Mouse (Mus musculus) layer of hippocampus, adult 2 months (tissue): ENCODE measurements around the gene Kif3b. TPM values are rescaled to one million over a fixed set of nuclear protein-coding genes. Genes with fewer than 3 reads are reported as not detected.
A peak's percentile ranks its signal among the peaks of the same experiment; 100 is the strongest.
"Not testable (repeated sequence)": the region's sequence is repeated elsewhere in the genome, so short reads cannot be mapped to it uniquely, and the experiment has no call there.

Source experiments
- DNase-seq, 2 experiments: peaks; one replicate each; pipeline ENCODE4 v3.0.0; 2022; ENCODE audit warnings: low spot score in 2 of 2
- H3K27ac ChIP-seq: fragments of 200-600 bp; 2 replicates; pipeline ENCODE4 v1.8.1; 2022
- H3K4me3 ChIP-seq: fragments of 200-600 bp; 2 replicates; pipeline ENCODE4 v1.8.1; 2022; ENCODE audit warnings: mild to moderate bottlenecking
- CTCF ChIP-seq: fragments of 200-600 bp; conservative IDR thresholded peaks from 2 replicates; pipeline ENCODE4 v1.8.1; 2022; ENCODE audit warnings: antibody characterized with exemption, mild to moderate bottlenecking, moderate library complexity
- total RNA-seq, 2 experiments: library from RNA; stranded (reverse); gene quantifications; 2 replicates each; pipeline ENCODE4 v1.2.3; 2021

The Kif3b gene
- total RNA-seq, 2 experiments from 2014 or later: 50.6 to 55.7 TPM

- H3K4me3 ChIP-seq: no peak overlapping the region
- TF ChIP-seq CTCF: no peak
- DNase-seq: no peak
- H3K27ac ChIP-seq: no peak overlapping the region
Measured at GRCm38 (mm10) chr2:153276440-153276839, 14.8 kb upstream of the Kif3b start.

- not testable (repeated sequence) for H3K27ac ChIP-seq, DNase-seq, H3K4me3 ChIP-seq
- TF ChIP-seq CTCF: peak; percentile 26
Measured at GRCm38 (mm10) chr2:153276846-153277245, 14.4 kb upstream of the Kif3b start.

GRCm38 (mm10) chr2:153278357-153278756 lies 12.9 kb upstream of the Kif3b start:
- no peak for DNase-seq
- no peak for TF ChIP-seq CTCF
- Histone ChIP-seq H3K4me3 (no peak overlapping the region), H3K27ac (no peak overlapping the region)

- TF ChIP-seq CTCF: no peak
- DNase-seq: no peak
- Histone ChIP-seq H3K4me3 (no peak overlapping the region), H3K27ac (no peak overlapping the region)
Measured at GRCm38 (mm10) chr2:153283919-153284318, 7.3 kb upstream of the Kif3b start.

DNA sequence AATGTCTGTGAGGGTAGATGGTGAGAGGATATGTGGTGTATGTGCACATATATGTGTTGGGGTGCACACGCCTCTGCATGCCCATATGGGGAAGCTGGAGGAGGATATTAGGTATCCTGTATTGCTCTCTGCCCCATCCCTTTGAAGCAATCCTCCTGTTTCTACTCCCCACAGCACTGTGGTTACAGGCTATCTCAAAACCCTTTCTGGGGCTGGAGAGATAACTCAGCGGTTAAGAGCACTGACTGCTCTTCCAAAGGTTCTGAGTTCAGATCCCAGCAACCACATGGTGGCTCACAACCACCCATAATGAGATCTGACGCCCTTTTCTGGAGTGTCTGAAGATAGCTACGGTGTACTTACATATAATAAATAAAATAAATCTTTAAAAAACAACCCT lies 4.7 kb upstream of the Kif3b start:
- DNase-seq: no peak
- Histone ChIP-seq H3K27ac (no peak overlapping the region), H3K4me3 (no peak overlapping the region)
- TF ChIP-seq CTCF: no peak

- TF ChIP-seq CTCF: no peak
- no peak for DNase-seq
- Histone ChIP-seq H3K4me3 (no peak overlapping the region), H3K27ac (no peak overlapping the region)
Measured at GRCm38 (mm10) chr2:153287835-153288234, 3.4 kb upstream of the Kif3b start.

GRCm38 (mm10) chr2:153292305-153292861 lies 1.2 kb downstream of the Kif3b start:
- DNase-seq: no peak
- Histone ChIP-seq H3K27ac (no peak overlapping the region), H3K4me3 (peak overlapping the region; percentile 100)
- TF ChIP-seq CTCF: no peak

DNA sequence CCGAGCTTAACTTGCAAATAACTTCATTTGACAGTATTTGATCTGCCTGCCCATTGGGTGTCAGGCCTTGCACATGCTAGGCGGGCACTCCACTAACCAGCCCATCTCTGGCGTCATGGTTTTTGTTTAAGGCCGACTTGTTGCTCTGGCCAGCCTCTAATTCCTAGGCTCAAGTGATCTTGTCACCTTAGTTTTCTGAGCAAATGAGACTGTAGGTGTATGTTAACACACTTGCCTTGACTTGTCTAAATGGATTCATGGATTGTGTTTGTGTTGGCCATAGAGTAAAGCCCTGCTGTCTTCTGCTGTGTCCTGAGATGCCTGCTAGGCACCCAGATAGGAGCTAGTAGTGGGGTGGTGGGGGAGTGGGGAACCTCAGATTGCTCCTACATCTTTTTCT lies 4.0 kb downstream of the Kif3b start:
- H3K4me3 ChIP-seq: no peak overlapping the region
- no peak overlapping the region for H3K27ac ChIP-seq
- no peak for DNase-seq
- TF ChIP-seq CTCF: no peak

DNA sequence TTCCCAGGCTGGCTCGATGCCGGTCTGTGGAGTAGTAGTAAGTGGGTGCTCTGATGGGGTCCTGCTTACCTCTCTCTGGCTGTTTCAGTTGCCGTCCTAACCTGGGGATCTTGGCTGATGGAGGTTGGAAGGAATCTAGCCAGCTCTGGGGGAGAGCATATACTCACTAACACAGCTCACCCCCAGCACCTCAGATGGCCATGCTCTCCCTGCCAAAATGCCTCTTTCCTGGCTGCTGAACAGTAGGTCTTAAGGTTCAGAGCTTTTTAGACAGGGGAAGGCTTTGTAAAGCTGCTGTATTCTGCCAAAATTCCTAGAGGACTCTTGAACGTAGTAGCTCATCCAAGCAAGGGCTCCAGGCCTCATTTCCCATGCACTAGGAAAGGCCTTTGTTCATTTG lies 6.6 kb downstream of the Kif3b start:
- no peak for DNase-seq
- TF ChIP-seq CTCF: no peak
- no peak overlapping the region; the same call in 1 of the 2 replicates for H3K27ac ChIP-seq
- H3K4me3 ChIP-seq: no peak overlapping the region

DNA sequence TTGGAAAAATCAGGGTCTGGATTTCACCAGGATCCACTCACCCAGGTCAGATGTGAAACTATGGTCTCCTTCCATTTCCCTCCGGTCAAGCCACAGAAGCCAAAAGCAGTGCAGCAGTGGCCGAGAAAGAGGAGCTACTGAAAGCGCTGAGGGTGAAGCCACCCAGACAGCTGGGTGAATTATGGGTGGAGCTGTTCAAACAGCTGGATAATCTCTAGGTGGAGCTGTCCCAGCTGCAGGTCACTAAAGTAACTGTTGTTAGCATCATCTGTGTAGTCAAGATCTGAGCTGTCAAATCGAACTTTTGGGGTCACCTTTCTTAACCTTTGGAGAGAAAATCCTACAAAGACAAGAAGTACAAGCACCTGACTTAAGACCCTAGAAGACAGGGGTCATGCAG lies 7.2 kb downstream of the Kif3b start:
- DNase-seq: no peak
- H3K4me3 ChIP-seq: no peak overlapping the region
- TF ChIP-seq CTCF: no peak
- H3K27ac ChIP-seq: peak overlapping the region; percentile 18; the same call in 1 of the 2 replicates

DNA sequence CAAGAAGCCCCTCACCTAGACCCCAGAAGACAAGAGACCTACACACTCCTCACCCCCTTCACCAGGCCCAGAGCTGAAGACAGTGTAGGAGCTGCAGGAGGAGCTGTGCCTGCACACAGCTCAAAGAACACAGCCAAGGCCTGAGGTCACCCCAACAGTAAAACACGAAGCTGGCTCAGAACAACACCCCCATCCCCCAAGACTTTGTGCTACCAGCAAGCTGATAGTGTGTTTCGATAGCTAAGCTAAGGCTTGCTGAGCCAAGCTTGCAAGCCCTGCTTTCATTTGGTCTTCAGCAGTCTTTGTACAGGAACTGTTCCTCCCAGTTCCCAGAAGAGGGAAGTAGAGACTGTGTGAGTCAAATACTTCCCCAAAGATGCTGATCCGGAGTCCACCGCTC lies 7.7 kb downstream of the Kif3b start:
- Histone ChIP-seq H3K4me3 (no peak overlapping the region), H3K27ac (peak overlapping the region; percentile 18; the same call in 1 of the 2 replicates)
- peak; percentile 60 for TF ChIP-seq CTCF
- DNase-seq: no peak

GRCm38 (mm10) chr2:153301123-153301522 lies 9.9 kb downstream of the Kif3b start:
- no peak overlapping the region for H3K4me3 ChIP-seq
- DNase-seq: no peak
- TF ChIP-seq CTCF: no peak
- H3K27ac ChIP-seq: no peak overlapping the region

GRCm38 (mm10) chr2:153305240-153305639 lies 14.0 kb downstream of the Kif3b start:
- TF ChIP-seq CTCF: no peak

DNA sequence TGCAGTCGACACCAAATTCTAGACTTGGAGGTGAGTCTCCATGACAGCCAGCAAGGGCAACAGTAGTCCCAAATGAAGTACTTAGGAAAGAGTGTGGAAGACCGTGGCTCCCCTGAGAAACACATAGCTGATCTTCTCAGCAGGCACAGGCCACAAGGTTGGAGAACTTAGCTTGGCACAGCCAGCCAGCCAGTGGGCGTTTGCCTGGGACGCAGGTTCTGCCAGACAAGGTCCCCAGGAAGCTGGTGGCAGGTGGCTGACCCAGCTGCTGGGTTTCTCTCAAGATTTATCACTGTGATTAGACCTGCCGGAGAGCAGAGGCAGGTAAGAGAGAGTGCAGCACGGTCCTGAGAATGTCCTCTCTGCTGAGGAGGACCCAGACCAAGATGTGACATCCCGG lies 17.4 kb downstream of the Kif3b start:
- H3K27ac ChIP-seq: peak overlapping the region; percentile 29
- TF ChIP-seq CTCF: no peak
- no peak for DNase-seq
- no peak overlapping the region for H3K4me3 ChIP-seq

More at GRCm38 (mm10) chr2:153305240-153305639, 14.0 kb downstream of the Kif3b start:
- no peak for DNase-seq
- no peak overlapping the region for H3K4me3 ChIP-seq
- H3K27ac ChIP-seq: peak overlapping the region; percentile 6; the same call in 1 of the 2 replicates
